Mouse (Mus musculus) CH12.LX (cell line): ENCODE data around the gene Carmil1.

Source experiments
- CTCF ChIP-seq, 2 experiments: IDR thresholded peaks in 1 of 2; conservative IDR thresholded peaks in 1 of 2; 2 replicates each; pipeline ENCODE4 v1.5.1; 2011 to 2012; ENCODE audit warnings: low read depth in 2 of 2, low read length in 2 of 2, improper control_type of control experiment in 1 of 2, inconsistent platforms in 1 of 2, mild to moderate bottlenecking in 1 of 2, moderate library complexity in 1 of 2
- E2F4 ChIP-seq: IDR thresholded peaks from 2 replicates; pipeline ENCODE4 v1.6.1; 2011; ENCODE audit warnings: low read depth, low read length, improper control_type of control experiment; ENCODE audit not compliant: insufficient replicate concordance
- ETS1 ChIP-seq: conservative IDR thresholded peaks from 2 replicates; pipeline ENCODE4 v1.6.1; 2012; ENCODE audit warnings: low read depth, mild to moderate bottlenecking, inconsistent platforms, low read length, improper control_type of control experiment, moderate library complexity
- HCFC1 ChIP-seq: IDR thresholded peaks from 2 replicates; pipeline ENCODE4 v1.6.1; 2012; ENCODE audit warnings: low read depth, mild to moderate bottlenecking, inconsistent platforms, low read length, improper control_type of control experiment
- MAFK ChIP-seq: IDR thresholded peaks from 2 replicates; pipeline ENCODE4 v1.6.1; 2011; ENCODE audit warnings: low read length, improper control_type of control experiment; ENCODE audit not compliant: insufficient replicate concordance
- MAX ChIP-seq: IDR thresholded peaks from 2 replicates; pipeline ENCODE4 v1.6.1; 2011; ENCODE audit warnings: low read length, improper control_type of control experiment
- MYC ChIP-seq: IDR thresholded peaks from 2 replicates; pipeline ENCODE4 v1.6.1; 2011; ENCODE audit warnings: low read depth, mild to moderate bottlenecking, improper control_type of control experiment, low read length
- NELFE ChIP-seq: IDR thresholded peaks from 2 replicates; pipeline ENCODE4 v1.6.1; 2011; ENCODE audit warnings: low read depth, low read length, improper control_type of control experiment
- POLR2A ChIP-seq: IDR thresholded peaks from 2 replicates; pipeline ENCODE4 v1.6.1; 2011; ENCODE audit warnings: low read depth, mild to moderate bottlenecking, improper control_type of control experiment, low read length
- POLR2AphosphoS2 ChIP-seq: IDR thresholded peaks from 2 replicates; pipeline ENCODE4 v1.6.1; 2011; ENCODE audit warnings: low read depth, low read length, improper control_type of control experiment
- SMC3 ChIP-seq: IDR thresholded peaks from 2 replicates; pipeline ENCODE4 v1.6.1; 2011; ENCODE audit warnings: low read depth, low read length, improper control_type of control experiment
- TBP ChIP-seq: conservative IDR thresholded peaks from 2 replicates; pipeline ENCODE4 v1.6.1; 2011; ENCODE audit warnings: low read depth, low read length, improper control_type of control experiment
- USF2 ChIP-seq: conservative IDR thresholded peaks from 2 replicates; pipeline ENCODE4 v1.6.1; 2011; ENCODE audit warnings: low read depth, low read length, improper control_type of control experiment
- ZNF384 ChIP-seq: IDR thresholded peaks from 2 replicates; pipeline ENCODE4 v1.6.1; 2012; ENCODE audit warnings: low read depth, low read length, improper control_type of control experiment, inconsistent platforms

DNA sequence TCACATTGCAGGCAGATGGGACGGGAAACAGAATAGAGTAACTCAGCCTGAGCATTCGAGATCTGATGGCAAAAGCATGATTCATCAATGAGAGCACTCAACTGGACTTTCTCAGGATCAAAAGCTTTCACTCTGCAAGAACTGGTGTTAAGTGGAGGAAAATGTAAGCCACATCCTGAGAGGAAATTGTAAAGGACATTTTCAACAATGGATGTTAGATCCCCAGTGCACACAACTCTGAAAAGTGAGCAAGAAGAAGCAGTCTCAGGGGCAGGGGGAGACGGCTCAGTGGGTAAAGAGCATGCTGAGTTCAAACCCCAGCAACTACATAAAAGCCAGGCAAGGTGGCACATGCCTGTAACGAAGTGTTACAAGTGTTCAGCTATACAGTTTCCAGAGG lies 135.7 kb downstream of the Carmil1 start:
- TF ChIP-seq CTCF (conservative IDR thresholded peaks at IDR 0.05 in 1 of 2, IDR thresholded peaks at IDR 0.05 in 1 of 2; ENCODE audit: low read depth in 2 of 2, low read length in 2 of 2): no peak
- TF ChIP-seq NELFE: no peak
- no peak for TF ChIP-seq MAX
- TF ChIP-seq MYC: no peak
- TF ChIP-seq TBP: no peak
- no peak for TF ChIP-seq POLR2A
- no peak for TF ChIP-seq E2F4
- no peak for TF ChIP-seq USF2
- TF ChIP-seq HCFC1: no peak
- no peak for TF ChIP-seq ZNF384
- TF ChIP-seq SMC3: no peak
- no peak for TF ChIP-seq POLR2AphosphoS2
- TF ChIP-seq MAFK: no peak
- no peak for TF ChIP-seq ETS1
